Mouse (Mus musculus): ENCODE measurements around the gene Tnp2.

The Tnp2 gene

DNA sequence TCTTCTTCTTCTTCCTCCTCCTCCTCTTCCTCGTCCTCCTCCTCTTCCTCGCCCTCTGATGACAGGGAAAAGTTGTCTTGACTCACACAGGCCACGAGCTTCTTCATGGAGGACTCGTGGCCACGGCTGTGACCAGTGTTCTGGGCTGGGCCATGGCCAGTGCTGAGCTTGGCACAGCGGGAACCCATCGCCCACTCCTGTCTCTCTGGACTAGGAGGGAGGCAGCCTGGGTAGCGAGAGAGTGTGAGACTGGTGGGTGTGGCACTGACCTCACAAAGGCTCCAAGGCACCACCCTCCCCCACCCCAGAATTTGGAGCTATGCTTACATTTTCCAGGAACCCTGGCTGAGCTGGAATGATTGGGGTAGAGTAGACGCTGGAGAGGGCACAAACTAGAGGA is 2.2 kb upstream of the Tnp2 start, which contains the start of gene Prm3:
Prm3 (minus strand) TSS at position 213 of the 400 bp plus-strand sequence.
- DNase-seq (ENCODE audit: extremely low read depth, insufficient read length, low spot score): no peak

DNA sequence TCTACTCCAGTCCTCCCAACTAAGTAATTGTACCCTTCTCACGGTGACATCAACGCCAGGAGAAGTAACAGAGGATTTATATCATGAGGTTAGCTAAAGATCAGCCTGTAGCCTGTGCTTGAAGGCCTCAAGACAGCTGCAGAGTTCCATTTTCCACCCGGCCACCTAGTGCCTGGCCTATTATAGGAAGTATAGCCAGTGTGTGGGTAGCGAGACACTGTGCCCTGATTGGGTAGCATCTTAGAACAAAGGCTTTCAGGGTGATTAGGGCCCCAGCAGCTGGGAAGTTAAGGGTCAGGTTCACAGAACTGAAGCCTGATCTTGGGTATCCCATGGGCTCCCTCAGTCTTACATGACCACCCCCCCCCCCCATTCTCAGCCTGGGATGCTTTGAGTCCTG is 406 bp upstream of the Tnp2 start:
- no peak for DNase-seq (ENCODE audit: extremely low read depth, insufficient read length, low spot score)

DNA sequence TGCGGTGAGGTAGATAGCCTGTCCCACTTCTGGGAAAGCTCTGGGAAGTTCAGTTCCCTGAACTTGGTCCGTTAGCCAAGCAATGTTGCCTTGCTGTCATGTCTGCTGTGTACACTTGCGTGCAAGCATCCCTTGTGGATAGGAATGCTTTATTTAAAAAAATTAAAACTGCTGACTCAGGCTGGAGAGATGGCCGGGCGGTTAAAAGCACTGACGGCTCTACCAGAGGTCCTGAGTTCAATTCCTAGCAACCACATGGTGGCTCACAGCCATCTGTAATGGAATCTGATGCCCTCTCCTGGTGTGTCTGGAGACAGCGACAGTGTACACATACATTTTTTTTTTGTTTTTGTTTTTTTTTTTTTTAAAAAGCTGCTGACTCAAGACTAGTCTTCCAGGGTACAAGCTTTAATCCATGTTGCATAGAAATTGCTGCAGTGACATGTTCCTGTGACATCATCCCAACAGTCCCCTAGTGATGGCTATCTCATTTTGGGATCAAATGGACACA is 857 bp downstream of the Tnp2 start:
- DNase-seq (ENCODE audit: extremely low read depth, insufficient read length, low spot score): no peak

DNA sequence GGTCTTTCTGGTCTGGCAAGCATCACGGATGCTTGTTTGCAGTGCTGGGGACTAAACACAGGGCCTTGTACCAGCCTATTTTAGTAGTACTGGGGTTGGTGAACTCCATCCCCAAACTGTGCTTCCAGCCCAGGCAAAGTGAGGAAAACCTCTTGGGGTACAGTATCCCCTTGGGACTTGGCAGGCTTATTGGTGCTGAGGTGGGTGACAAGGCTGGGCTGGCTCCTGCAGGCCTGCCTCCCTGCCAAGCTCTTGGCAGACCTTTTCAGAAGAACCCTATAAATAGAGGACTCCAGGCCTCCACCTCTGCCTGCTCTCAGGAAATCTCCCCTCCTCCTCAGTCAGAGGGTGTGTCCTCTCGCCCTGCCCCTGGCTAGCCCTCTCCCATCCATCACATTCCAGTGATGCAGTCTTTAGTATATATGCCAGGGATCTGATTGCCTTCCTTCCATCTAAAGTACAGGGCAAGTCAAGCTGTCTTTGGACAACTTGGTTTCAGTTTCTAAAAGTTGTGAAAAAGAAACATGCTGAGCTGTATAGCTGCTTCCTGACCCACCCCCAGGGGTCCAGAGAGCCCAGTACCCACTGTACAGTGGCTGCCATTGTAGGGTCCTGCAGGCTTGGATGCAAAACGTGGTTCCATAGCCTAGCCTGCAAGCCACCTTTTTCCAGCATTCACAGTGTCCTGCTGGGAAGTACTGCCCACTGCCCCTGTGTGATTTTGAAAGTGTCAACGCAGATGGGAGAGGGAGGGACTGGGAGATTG is 1.5 kb downstream of the Tnp2 start:
- no peak for DNase-seq (ENCODE audit: extremely low read depth, insufficient read length, low spot score)

DNA sequence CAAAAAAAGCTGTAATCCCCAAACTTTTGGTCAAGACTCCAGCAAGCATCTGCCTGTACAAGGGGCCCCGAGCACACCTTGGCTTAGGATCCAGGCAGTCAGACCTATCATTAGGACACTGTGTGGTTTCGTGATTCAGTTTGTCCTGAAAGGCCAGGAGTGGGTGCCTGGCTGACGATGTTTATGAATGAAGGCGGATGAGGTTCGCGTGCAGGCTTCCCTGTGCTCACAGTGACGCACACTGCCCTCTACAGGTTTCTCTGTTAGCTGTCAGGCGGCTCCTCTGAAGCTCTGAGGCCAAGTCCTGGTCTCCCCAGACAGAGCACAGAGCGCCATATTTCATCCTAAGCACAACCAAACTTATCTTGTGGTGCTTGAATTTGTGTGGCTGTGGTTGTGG is 2.2 kb downstream of the Tnp2 start:
- DNase-seq (ENCODE audit: extremely low read depth, insufficient read length, low spot score): no peak

DNA sequence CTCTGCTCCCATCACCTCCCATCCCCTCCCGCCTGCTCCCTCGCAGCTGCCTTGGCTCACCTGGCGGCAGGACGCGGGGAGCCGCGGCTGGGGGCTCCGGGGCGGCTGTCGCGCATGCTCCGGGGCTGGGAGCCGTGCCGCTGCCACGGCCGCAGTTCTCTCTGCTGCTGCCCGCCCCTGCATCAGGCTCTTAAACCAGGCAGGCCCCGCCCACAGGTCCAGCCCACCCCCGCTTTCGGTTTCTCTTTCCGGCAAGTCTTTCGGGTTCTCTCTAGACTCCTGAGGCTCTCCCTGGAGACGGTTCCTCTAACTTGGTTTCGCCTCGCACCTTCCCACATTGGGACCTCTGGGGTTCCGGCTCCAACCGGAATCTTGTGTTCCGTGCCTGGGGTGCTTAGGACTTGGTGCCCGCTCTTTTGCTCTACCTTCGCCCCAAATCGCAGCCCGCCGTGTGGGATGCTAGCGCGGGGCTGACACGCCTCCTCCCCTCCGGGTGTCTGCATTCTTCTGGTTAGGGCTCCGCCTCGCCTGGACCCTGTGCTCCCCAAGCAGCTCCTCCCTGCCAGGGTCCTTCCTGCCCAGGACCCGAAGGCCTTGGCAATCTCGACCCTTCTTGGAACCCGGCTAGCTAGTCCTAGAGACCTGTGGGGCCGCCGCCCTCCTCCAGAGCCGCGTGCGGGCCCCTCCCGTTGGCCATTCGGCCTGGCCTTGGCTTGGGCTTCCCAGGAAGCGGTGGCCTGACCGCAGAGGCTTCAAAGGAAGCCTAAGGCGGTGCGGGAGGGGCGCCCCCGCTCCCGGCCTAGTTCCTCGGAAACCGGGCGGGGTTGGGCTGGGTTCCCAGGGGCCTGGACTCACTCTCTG is 2.9 kb downstream of the Tnp2 start, which contains the start of gene Socs1:
Socs1 (minus strand) TSS at position 166 of the 861 bp plus-strand sequence.
- peak; percentile 97 for DNase-seq (ENCODE audit: extremely low read depth, insufficient read length, low spot score)

DNA sequence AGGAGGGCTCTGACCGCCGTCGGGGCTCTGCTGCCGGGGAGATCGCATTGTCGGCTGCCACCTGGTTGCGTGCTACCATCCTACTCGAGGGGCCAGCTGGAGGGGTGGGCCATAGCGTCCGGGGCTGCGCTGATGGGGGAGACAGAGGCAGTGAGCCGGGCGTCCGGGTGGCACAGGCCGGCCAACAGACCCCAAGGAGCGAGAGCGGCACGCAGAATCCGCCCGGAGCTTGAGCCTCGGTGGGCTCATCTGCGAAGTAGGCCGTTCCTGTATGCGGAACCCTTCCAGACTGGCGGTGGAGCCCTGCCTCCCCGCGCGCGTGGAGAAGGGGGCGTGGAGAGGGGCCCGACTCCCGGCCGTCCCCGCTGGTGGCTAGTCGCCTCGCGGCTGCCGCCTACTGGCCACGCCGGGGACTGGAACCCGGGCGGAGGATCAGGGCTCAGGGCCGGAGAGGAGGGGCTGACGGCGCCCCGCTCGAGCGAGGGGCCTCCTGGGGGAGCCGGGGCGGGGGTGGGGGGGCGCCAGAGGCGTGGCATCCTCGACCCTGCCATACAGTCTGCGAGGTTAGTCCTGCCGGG is 3.6 kb downstream of the Tnp2 start:
- DNase-seq (ENCODE audit: extremely low read depth, insufficient read length, low spot score): peak; percentile 94

DNA sequence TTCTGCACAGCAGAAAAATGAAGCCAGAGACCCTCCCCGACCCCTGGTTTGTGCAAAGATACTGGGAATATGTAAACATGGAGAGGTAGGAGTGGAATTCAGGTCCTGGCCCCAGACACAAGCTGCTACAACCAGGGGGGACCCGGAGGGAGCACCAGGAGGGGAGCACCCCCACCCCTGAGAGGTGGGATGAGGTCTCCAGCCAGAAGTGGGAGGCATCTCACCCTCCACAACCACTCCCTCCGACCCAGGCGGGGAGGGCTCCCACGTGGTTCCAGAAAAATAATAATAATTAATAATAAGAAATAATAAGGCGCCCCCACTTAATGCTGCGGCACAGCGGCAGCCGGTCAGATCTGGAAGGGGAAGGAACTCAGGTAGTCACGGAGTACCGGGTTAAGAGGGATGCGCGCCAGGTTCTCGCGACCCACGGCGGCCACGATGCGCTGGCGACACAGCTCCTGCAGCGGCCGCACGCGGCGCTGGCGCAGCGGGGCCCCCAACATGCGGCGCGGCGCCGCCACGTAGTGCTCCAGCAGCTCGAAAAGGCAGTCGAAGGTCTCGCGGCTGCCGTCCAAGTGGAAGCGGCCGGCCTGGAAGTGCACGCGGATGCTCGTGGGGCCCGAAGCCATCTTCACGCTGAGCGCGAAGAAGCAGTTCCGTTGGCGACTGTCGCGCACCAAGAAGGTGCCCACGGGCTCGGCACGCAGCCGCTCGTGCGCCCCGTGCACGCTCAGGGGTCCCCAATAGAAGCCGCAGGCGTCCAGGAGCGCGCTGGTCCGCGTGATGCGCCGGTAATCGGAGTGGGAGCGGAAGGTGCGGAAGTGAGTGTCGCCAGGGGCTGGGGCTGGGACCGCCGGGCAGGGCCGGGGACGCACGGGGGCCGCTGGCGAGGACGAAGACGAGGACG is 4.3 kb downstream of the Tnp2 start:
- DNase-seq (ENCODE audit: extremely low read depth, insufficient read length, low spot score): peak; percentile 79

DNA sequence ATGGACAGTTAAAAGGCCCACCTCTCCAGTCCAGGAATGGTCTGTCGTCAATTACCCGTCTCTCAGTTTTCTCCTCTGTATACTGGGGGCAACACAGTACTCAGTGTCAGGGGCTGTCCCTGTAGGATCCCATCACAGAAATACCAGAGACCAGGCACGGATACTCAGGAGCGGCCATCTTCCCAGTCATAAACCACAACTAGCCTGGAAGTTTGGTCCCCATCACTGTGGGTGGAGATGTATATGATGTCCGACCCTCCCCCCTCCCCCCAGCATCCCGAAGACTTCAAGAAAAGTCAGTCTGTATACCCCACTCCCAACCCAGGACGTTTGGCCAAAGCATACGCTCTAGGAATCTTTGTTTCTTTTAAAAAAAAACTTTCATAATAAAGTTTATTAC is 5.0 kb downstream of the Tnp2 start:
- DNase-seq (ENCODE audit: extremely low read depth, insufficient read length, low spot score): no peak

DNA sequence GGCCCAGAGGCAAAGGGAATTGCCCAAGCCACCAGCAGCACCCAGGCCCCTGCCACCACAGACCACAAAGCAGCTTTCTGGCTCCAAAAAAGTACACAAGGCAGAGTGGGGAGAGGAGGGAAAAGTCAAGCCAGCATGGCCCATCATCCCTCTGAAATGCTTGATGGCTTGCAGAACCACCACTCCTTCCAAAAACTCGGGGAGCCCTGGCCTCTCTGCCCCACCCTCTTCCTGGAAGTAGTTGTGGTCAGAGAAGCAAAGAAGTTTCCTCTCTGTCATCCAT is 5.4 kb downstream of the Tnp2 start:
- DNase-seq (ENCODE audit: extremely low read depth, insufficient read length, low spot score): peak; percentile 84

DNA sequence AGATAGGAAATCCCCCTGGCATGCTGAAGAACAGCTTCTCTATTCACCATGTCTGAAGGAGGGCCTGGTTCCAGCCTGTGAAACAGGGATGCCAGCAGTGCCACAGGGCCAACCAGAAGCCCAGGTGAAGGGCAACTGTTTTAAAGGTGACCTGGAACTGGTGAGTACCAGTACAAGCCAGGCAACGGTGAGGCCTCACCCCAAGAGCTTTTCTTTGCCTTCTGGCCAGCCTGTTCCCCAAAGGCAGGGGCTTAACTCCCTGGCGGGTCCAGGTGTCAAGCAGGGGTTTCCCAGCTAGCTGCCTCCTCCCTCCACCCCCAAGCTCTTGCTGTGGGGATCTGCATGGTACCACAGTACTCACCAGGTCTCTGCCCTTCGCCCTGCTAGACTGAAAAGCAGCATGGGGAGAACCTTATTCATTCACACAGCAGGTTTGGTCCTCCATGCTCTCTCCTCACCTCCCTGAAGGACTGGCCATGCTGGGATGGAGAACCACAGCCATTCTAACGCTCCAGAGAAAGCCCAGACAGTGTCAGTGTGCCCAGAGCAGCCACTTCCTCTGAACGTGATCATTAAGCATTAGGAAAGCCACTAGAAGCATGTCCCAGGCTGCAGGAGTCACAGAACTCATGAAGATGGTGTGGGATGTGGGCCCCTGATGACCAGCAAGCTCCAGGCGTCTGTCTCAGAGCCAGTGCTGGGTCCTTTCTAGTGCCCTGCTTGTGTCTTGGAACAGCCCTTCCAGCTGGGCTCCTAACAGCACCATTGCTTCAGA is 5.9 kb downstream of the Tnp2 start:
- no peak for DNase-seq (ENCODE audit: extremely low read depth, insufficient read length, low spot score)

DNA sequence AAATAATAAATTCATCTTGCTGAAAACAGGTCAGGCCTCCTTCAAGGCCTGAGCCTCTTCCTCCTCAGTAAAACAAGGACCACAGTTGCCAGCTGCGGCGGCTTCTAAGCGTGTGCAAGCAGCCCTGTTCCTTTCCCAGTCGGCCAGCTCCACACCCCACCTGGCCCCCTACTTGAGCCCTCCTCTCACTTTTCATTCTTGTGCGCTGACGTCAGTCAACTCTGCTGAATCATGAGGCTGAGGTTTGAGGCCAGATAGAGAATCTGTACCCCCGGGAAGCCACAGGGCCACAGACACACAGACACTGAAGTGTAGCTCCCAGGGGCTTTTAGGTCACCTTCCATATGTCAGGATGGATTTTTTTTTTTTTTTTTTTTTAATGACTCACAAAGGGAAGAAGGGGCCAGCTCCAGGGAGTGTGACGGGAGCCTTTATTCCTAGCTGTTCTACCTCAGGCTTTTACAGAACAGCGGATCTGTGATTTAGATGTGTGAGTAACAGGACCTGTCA is 6.5 kb downstream of the Tnp2 start:
- DNase-seq (ENCODE audit: extremely low read depth, insufficient read length, low spot score): peak; percentile 87

DNA sequence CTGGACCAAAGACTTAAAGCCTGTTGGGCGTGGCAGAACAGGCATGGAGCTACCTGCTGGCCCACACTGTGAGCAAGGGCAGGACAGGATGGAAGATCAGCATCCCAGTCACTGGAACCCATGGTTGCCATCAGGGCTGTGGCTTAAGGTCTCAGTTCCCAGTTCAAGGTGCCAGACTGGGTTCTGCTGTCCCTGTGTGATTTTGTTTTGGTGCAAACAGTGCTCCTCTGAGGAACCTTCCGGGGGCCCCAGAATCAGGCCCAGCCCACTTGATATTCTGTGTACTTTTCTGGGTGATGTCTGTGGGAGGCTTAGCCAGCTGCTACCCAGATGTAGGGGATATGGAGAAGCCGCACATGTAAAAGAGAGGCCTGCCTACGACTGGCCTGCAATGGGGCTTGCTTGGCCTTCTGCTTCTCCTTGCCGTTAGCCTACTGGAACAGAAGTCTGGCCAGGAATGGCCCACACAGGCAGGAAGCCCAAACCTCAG is 7.8 kb downstream of the Tnp2 start:
- no peak for DNase-seq (ENCODE audit: extremely low read depth, insufficient read length, low spot score)

DNA sequence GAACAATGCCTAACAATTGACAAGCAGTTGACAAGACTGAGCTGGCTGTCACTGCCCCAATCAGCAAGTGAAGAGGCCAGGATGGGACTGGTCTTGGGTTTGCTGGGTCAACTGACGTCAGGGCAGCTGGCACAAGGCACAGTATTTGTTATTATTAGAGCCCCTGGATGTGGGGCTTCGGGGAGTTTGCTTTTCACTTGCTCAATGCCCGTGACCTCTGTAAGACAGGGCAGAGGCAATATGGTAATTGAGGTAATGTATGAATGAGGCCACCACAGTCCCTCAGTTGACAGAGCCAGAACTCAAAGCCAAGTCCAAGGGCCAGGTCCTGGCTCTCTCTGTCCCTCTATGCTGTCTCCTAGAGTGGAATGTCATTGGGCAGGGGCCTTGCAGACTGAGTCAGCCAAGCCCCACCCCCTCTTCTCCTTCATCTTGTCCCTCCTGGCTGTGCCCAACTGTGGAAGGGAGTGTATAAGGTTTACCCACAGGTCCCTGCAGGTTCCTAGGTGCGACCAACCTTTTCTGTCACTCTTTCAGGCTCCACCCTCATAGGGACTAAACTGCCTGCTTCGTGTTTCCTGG is 10.8 kb downstream of the Tnp2 start:
- no peak for DNase-seq (ENCODE audit: extremely low read depth, insufficient read length, low spot score)

DNA sequence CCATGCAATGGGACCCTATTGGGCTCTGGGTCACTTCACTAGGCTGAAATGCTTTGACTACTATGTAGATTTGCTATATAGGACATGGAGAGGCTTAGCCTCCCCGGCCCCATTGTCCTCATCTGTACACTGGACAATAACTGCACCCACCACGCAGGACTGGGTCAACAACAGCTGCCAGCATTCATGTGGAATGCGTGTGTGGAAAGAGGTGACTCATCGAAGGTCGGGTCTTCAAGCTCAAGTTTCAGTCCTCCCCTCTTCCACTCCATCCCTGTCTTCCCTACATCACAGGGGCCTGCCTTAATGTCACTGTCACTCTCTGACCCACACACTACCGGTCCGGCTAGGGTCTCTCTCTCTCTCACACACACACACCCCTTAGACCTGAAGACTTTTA is 12.1 kb downstream of the Tnp2 start:
- DNase-seq (ENCODE audit: extremely low read depth, insufficient read length, low spot score): peak; percentile 61

DNA sequence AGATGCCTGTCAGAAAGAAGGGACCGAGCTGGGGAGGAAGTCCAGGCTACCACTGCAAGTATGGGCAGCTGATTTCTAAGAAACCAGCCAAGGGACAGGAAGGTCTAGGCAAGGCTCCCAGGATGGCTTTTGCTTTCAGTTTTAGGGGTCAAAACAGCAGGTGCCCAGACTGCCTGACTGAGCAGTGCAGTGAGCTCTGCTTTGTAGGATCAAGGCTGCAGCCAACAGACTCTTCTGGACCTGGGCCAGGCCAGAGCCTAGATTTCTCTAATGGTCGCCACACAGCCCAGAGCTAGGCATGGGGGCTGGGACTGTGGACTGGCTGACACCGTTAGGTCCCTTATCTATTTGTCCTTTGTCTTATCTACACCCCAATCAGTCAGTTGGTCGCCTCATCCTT is 13.7 kb downstream of the Tnp2 start:
- no peak for DNase-seq (ENCODE audit: extremely low read depth, insufficient read length, low spot score)

DNA sequence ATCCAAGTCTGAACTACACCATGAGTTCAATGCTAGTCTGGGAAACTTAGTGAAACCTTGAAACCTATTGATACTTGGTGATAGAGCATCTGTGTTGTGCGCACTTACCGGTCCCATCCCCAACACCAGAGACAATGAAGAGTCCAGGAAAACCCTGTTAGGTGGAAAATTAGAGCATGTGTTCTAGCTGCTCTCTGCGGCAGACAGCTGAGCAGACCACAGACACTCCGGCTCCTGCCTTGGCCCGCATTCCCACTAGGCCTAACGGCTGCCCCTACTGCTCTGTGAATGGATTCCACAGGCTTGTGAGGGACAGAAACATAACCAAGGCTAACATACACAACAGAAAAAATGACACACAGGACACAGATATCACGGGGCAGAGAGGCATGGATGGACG is 14.9 kb downstream of the Tnp2 start:
- DNase-seq (ENCODE audit: extremely low read depth, insufficient read length, low spot score): no peak

DNA sequence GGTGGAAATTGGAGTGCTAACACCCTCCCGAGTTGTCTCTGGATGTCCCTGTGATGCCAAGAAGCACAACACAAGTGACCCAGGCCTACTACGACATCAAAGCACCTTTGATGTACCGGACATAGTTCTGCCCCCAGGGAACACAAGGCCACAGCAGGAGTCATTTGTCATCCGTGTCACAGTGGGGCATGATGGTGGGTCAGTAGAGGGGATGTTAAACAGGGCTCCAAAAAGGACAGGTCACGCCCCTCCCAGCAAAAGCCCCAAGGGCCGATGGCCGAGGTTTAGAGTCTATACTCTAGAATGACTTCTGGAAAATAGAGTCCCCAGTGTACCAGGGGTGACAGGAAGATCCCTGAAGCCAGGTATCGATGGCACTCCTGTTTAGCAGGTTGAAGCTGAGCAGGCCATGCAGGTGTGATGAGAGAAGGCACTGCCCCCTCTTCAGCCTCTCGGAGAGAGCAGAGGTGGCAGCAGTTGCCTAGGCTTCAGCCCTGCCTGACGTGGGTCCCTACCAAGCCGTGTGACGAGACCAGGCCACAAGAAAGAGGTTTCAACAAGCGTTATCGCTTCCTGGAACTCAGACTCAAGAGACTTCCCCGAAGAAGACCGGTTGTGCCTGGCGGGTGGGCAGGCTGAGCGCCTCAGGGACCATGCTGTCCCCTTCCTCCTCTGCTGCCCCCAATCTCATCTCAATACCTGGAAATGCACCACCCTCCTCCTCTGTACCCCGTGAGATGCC is 16.5 kb downstream of the Tnp2 start:
- DNase-seq (ENCODE audit: extremely low read depth, insufficient read length, low spot score): no peak
